Mouse (Mus musculus): ENCODE results near the gene Llcfc1. TPM values are rescaled to one million over a fixed set of nuclear protein-coding genes. Genes with fewer than 3 reads are reported as not detected.

The Llcfc1 gene
- polyA plus RNA-seq, 1 experiment, result not detected

DNA sequence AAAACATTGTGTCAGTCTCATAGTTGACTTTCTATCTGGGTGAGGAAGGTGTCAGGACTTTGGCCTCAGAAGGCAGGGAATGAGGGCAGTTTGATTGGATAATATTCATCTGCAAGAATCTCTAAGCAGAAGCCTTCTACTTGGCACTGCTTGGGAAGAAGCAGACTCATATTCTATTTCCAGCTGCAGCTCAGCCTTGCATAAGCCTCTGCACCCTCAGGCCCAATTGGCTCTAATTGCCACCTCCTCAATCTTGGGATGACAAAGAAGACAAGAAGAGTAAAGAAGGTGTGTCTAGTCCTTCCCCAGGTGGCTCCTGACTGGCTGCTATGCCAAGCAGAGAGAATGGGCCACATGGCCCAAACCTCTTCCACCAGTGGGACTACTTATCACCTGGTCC, 37.6 kb upstream of the Llcfc1 start:
- no peak overlapping the region for H3K4me3 ChIP-seq (replicated peaks)
- H3K27me3 ChIP-seq (replicated peaks), result peaks cover 5% of the 10 kb centered on the region
- H3K9me3 ChIP-seq, result no peaks in the 10 kb centered on the region
- TF ChIP-seq FLI1 (IDR thresholded peaks at IDR 0.05; ENCODE audit: low read length), result no peak
- TF ChIP-seq GATA1 (IDR thresholded peaks at IDR 0.05; ENCODE audit: borderline replicate concordance, low read length), result no peak
- H3K36me3 ChIP-seq (replicated peaks; ENCODE audit: low read length), result no peaks in the 10 kb centered on the region
- no peaks in the 10 kb centered on the region for H3K4me1 ChIP-seq

DNA sequence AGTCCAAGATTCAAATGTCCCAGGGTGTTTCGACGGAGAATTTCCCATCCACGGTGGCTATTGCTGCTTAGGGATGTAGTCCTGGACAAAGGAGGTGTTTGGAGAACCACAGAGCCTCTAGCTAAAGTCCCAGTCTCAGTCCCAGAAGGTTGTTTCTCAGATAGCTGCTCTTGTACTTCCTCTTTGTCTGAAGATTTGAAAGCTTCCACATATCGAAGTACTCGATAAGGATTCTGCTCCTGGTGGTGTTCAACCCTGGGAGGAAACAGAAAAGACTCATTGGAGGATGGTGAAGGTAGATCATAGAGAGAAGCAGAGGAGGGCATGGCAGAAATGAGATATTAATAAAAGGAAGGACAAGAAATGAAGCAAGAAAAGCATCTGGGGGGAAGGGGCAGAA, 31.1 kb upstream of the Llcfc1 start:
- H3K27me3 ChIP-seq (replicated peaks), result peaks cover 4% of the 10 kb centered on the region
- TF ChIP-seq FLI1 (IDR thresholded peaks at IDR 0.05; ENCODE audit: low read length), result no peak
- H3K4me3 ChIP-seq (replicated peaks), result no peak overlapping the region

DNA sequence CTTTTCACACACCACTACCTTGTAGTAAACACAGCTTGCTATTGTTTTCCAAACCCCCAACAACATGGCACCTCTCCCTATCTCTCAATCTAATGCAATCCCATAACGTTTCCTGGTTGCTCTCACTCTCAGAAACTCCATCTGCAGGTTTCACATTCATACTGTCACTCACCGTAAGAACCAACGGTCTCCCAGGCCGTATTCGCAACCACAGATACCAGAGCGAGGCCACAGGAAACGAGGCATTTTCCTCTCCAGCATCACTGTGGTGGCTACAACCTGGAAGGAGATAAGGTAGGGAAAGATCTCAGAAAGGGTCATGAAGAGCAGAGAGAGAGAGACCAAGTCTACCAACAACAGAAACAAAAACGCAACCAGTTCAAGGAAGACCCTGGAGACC, 29.6 kb upstream of the Llcfc1 start:
- peak overlapping the region; percentile 58 for H3K4me3 ChIP-seq (replicated peaks)
- H3K9me3 ChIP-seq, result no peaks in the 10 kb centered on the region
- peaks cover 4% of the 10 kb centered on the region for H3K27me3 ChIP-seq (replicated peaks)
- H3K4me1 ChIP-seq, result peaks cover 8% of the 10 kb centered on the region
- TF ChIP-seq GATA1 (IDR thresholded peaks at IDR 0.05; ENCODE audit: borderline replicate concordance, low read length) (no peak), FLI1 (IDR thresholded peaks at IDR 0.05; ENCODE audit: low read length) (no peak)
- H3K36me3 ChIP-seq (replicated peaks; ENCODE audit: low read length), result no peaks in the 10 kb centered on the region

More for the DNA sequence above, 31.1 kb upstream of the Llcfc1 start:
- Histone ChIP-seq H3K36me3 (replicated peaks; ENCODE audit: low read length) (no peaks in the 10 kb centered on the region), H3K4me1 (peaks cover 8% of the 10 kb centered on the region), H3K9me3 (no peaks in the 10 kb centered on the region)

DNA sequence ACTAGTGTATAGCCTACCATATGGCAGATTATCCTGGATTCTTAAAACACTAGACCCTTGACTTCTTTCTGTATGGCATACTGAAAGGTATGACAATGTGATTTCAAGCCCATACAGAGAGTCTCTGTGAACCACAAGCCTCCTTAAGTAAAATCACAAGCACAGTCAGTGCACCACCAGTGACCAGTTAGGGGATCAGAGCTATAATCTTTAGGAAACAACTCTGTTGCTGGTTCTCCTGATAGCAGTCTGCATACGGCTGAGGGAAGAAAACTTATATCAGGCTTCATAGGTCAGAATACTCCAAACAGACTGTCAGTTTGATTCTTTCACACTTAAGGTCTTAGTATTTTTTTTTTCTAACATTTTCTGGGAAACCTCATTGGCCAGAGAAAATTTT, 25.7 kb upstream of the Llcfc1 start:
- Histone ChIP-seq H3K9me3 (no peaks in the 10 kb centered on the region), H3K36me3 (replicated peaks; ENCODE audit: low read length) (no peaks in the 10 kb centered on the region), H3K4me1 (peaks cover 8% of the 10 kb centered on the region), H3K4me3 (replicated peaks) (no peak overlapping the region), H3K27me3 (replicated peaks) (peaks cover 4% of the 10 kb centered on the region)
- TF ChIP-seq GATA1 (IDR thresholded peaks at IDR 0.05; ENCODE audit: borderline replicate concordance, low read length), result no peak
- TF ChIP-seq FLI1 (IDR thresholded peaks at IDR 0.05; ENCODE audit: low read length), result no peak

DNA sequence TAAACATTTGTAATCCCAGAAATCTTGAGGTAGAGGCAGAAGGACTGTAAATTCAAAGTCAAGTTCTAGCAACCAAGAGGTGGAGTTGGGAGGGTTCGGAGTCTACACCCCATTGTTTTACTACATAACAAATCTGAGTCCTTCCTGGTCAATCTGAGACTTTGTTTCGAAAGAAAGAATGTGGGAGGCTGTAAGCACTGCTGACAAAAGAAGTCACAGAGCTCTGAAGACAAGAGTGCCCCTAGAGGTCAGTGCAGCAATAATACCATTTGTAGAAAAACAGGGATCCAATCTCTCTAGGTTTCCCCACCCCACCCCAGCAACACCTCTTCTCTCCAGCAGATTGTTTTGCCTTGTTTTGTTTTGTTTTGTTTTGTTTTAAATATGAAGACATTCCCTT, 21.9 kb upstream of the Llcfc1 start:
- H3K36me3 ChIP-seq (replicated peaks; ENCODE audit: low read length), result no peaks in the 10 kb centered on the region
- TF ChIP-seq FLI1 (IDR thresholded peaks at IDR 0.05; ENCODE audit: low read length) (no peak), GATA1 (IDR thresholded peaks at IDR 0.05; ENCODE audit: borderline replicate concordance, low read length) (no peak)
- H3K4me3 ChIP-seq (replicated peaks), result no peak overlapping the region
- H3K27me3 ChIP-seq (replicated peaks), result peaks cover 4% of the 10 kb centered on the region
- H3K4me1 ChIP-seq, result no peaks in the 10 kb centered on the region; the same call in 1 of the 2 replicates
- H3K9me3 ChIP-seq, result no peaks in the 10 kb centered on the region

DNA sequence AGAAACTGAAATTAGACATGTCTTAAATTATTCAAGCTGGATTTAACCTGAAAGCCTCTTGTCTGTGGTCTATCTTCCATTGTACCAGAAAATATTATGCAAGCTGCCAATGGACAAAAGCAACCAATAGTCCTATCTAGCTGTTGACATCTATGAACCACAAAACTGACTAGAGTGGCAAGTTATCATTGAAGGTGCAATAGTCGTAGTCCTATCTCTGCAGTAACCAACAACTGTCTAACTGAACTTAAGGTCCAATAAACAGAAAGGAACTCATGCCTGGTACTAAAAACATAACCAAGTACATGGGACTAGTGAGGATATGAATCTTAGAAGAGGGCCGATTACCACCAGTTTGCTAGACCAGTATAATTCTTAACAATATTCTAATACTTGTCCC, 7.7 kb upstream of the Llcfc1 start:
- Histone ChIP-seq H3K4me3 (replicated peaks) (no peak overlapping the region), H3K36me3 (replicated peaks; ENCODE audit: low read length) (no peaks in the 10 kb centered on the region), H3K27me3 (replicated peaks) (peaks cover 10% of the 10 kb centered on the region), H3K4me1 (0 out of 2 replicates have a peak, but pooled peaks cover 6% of the 10 kb centered on the region), H3K9me3 (peaks cover 3% of the 10 kb centered on the region; the same call in 1 of the 2 replicates)
- no peak for TF ChIP-seq GATA1 (IDR thresholded peaks at IDR 0.05; ENCODE audit: borderline replicate concordance, low read length)
- TF ChIP-seq FLI1 (IDR thresholded peaks at IDR 0.05; ENCODE audit: low read length), result no peak

DNA sequence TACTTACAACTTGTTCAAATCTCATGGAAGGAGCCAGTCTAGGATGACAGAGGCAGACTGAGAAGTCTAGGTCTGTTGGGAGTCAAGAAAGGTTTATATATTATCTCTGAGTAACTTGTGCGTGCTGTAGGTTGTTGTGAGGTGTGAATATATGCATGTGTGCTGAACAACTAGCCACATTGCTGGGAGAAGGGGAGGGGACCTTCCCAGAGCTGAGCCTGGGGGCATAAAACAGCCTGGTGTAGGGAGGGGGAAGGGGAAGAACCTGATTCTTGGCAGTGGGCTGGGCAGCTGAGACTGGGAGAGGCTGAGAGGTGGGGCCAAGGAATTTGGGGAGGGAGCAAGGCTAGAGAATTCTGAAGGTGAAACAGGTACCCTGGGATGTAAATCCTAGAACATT, 3.6 kb upstream of the Llcfc1 start, which contains the start of gene Trpv5:
Gene Trpv5 (minus strand): TSS at position 101 of the 400 bp plus-strand sequence.
- Histone ChIP-seq H3K9me3 (no peaks in the 10 kb centered on the region), H3K36me3 (replicated peaks; ENCODE audit: low read length) (no peaks in the 10 kb centered on the region), H3K27me3 (replicated peaks) (peaks cover 13% of the 10 kb centered on the region), H3K4me1 (0 out of 2 replicates have a peak, but pooled peaks cover 2% of the 10 kb centered on the region), H3K4me3 (replicated peaks) (no peak within 1 kb of the TSS)
- no peak for TF ChIP-seq FLI1 (IDR thresholded peaks at IDR 0.05; ENCODE audit: low read length)
- no peak for TF ChIP-seq GATA1 (IDR thresholded peaks at IDR 0.05; ENCODE audit: borderline replicate concordance, low read length)

DNA sequence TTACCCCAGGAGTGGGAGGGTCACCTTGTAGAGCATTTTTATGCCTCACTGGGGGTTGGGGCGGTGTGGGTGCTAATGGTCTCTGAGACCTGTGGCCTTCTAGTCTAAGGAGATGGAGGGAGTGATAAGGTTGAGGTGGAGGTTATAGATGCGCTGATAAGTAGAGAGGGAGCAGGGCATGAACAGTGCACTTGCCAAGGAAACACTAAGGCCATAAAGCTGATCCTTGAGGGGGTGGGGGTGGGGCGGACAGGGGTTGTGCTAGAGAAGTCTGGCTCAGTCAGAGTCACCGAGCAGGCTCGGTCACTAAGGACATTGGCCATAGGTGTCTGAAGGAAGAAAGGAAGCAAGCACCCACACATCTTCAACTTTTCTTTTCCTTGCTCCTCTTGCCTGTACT, 2.6 kb upstream of the Llcfc1 start:
- H3K4me1 ChIP-seq, result no peaks in the 10 kb centered on the region
- peaks cover 11% of the 10 kb centered on the region for H3K27me3 ChIP-seq (replicated peaks)
- H3K4me3 ChIP-seq (replicated peaks), result no peak overlapping the region
- TF ChIP-seq FLI1 (IDR thresholded peaks at IDR 0.05; ENCODE audit: low read length) (no peak), GATA1 (IDR thresholded peaks at IDR 0.05; ENCODE audit: borderline replicate concordance, low read length) (no peak)
- H3K9me3 ChIP-seq, result no peaks in the 10 kb centered on the region
- no peaks in the 10 kb centered on the region for H3K36me3 ChIP-seq (replicated peaks; ENCODE audit: low read length)

DNA sequence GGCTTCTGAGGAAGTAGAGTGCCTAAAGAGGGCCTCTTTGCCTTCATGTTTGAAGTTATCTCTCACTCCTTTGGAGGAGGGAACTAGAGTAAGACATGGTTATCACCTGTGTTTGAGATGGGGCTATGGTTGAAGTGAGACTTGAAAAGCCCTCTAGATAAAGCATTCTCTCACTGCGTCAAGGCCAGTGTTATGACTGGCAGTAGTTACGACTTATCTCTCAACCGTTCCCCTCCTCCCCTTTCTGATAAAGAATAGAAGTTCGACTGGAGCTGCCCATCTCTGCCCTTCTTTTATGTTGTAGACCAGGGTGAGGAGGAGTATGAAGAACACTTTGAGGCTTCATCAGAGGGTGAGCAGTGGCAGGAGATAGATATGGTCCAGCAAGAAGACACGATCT, 680 bp downstream of the Llcfc1 start:
- H3K36me3 ChIP-seq (replicated peaks; ENCODE audit: low read length), result no peaks in the 10 kb centered on the region
- H3K9me3 ChIP-seq, result no peaks in the 10 kb centered on the region
- no peak overlapping the region for H3K4me3 ChIP-seq (replicated peaks)
- TF ChIP-seq FLI1 (IDR thresholded peaks at IDR 0.05; ENCODE audit: low read length) (no peak), GATA1 (IDR thresholded peaks at IDR 0.05; ENCODE audit: borderline replicate concordance, low read length) (no peak)
- H3K27me3 ChIP-seq (replicated peaks), result peaks cover 12% of the 10 kb centered on the region
- no peaks in the 10 kb centered on the region for H3K4me1 ChIP-seq

DNA sequence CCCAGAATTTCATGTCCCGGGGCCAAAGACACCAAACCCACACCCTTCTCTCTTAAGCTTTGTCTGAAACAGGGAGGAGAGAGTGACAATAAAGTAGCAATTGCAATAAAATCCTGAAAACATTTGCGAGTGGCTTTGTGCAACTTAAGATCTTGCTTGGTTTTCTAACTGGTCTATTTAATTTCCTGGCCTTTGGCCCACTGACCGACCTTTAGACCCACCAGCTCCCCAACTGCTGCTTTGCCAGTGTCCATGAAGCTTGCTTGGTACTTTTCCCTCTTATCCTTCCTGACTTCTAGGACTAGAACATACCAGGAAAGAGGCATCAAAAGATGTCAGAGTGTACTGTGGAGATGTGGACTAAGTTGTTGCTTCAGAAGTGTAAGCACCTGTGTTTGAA, 1.4 kb downstream of the Llcfc1 start:
- Histone ChIP-seq H3K27me3 (replicated peaks) (peaks cover 7% of the 10 kb centered on the region), H3K36me3 (replicated peaks; ENCODE audit: low read length) (no peaks in the 10 kb centered on the region), H3K4me1 (no peaks in the 10 kb centered on the region), H3K9me3 (no peaks in the 10 kb centered on the region), H3K4me3 (replicated peaks) (no peak overlapping the region)
- TF ChIP-seq FLI1 (IDR thresholded peaks at IDR 0.05; ENCODE audit: low read length) (no peak), GATA1 (IDR thresholded peaks at IDR 0.05; ENCODE audit: borderline replicate concordance, low read length) (no peak)

DNA sequence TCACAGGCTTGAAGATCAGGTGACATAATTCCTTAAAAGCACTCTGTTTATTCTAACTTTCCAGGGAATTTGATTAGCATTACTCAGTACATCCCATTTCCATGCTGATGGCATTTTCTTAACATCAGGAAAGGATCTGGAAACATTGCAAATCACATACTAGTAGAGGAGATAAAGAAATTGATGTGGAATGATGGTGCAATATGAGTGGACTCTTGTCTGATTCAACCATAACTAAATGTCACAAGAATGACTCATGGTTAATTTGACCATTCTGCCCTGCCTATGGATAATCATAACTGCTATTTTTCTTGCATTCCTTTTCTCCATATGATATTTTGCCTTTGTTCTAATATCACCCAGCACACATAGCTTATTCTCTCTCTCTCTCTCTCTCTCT, 8.0 kb downstream of the Llcfc1 start:
- Histone ChIP-seq H3K4me3 (replicated peaks) (no peak overlapping the region), H3K4me1 (no peaks in the 10 kb centered on the region), H3K9me3 (no peaks in the 10 kb centered on the region), H3K36me3 (replicated peaks; ENCODE audit: low read length) (no peaks in the 10 kb centered on the region), H3K27me3 (replicated peaks) (peaks cover 1% of the 10 kb centered on the region)
- TF ChIP-seq GATA1 (IDR thresholded peaks at IDR 0.05; ENCODE audit: borderline replicate concordance, low read length) (no peak), FLI1 (IDR thresholded peaks at IDR 0.05; ENCODE audit: low read length) (no peak)
